Mouse (Mus musculus): Measurements from ENCODE around the gene Pafah1b2. TPM values are rescaled to one million over a fixed set of nuclear protein-coding genes. Genes with fewer than 3 reads are reported as not detected.

Gene Pafah1b2
- total RNA-seq, 2 experiments from 2014 or later: 212 to 221 TPM

DNA sequence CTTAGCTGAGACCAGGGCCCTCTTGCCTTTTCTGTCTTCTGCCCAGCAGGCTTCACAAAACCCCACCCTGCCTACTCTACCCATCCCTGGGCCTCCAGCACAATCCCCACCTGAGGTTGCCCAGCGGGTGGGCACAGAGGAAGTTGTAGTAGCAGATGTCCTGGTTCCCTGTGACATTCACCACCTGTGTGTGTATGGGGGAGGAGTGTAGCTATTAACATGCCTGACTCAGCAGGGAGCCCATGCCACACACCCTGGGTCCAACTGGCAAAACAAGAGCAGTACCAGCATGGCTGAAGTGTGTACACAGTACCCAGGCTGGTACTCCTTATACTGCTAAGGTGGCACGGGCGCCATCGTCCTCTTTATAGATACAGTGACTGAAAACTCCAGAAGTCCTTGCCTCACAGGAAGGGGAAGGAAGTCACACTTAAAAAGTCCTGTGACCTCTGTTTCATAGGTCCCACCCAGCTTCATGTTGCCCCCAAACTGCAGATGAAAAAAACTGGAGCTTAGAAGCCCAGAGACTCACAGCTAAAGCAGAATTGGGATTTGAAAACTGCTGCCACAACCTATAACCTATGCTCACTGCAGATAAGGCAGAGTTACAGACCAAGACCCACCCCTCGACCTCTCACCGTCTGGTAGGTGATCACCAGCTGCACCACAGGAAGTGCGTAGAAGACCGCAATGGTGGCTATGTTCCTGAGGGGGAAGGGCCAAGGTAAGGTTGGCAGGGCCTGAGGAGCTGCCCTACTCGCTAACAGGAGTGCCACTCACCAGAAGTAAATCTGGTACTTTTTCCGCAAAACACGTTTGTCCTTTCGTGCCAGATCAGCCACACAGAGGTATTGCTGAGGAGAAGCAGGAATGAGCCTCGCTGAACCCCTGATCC is 67.7 kb downstream of the Pafah1b2 start:
- DNase-seq (ENCODE audit: extremely low spot score in 1 of 2, low spot score in 1 of 2): no peak

DNA sequence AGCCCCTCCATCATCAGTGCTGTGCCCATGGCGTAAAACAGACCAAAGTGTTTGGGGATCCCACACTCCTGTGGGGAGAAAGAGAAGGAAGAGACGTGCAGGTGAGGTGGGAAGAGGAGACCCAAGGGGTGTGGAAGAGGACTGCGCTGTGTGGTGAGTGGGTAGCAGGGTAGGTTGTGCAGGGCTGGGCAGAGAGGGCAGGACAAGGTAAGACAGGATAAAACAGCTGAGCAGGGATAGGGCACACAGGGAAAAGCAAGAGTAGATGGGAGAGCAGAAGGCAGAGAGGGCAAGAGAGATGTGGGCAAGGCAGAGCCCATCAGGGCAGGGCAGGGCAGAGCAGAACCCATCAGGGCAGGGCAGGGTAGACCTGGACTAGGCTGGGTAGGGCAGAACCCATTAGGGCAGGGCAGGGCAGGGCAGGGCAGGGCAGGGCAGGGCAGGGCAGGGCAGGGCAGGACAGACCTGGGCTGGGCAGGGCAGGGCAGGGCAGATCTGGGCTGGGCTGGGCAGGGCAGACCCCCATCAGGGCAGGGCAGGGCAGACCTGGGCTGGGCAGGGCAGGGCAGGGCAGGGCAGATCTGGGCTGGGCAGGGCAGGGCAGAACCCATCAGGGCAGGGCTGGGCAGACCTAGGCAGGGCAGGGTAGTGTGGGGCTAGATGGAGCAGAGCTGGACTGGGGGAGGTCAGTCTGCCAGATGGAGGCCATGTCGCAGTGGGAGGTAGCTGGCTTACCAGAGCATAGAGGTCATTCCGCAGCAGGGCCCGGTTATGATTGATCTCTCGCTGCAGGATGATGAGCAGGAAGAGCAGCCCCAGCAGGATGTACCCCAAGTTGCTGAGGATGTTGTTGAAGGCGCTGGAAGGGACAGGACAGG is 68.6 kb downstream of the Pafah1b2 start:
- DNase-seq (ENCODE audit: extremely low spot score in 1 of 2, low spot score in 1 of 2): no peak

DNA sequence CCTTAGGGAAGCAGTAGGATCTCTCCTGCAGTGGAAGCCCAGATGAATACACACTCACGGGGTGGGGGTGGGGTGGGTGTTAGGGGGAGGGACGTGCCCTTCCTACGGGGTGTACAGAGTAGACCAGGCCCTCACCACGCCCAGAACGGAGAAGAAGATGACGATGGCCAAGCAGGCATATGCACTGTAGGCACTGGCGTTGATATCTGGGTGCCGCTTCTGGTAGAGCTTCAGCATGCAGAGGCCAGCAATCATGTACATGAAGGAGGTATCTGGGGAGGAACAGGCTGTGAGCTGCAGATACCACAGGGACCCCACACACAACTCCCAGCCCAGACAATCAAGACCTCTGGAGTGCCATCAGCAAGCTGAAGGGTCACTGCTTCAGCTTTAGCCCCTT is 69.6 kb downstream of the Pafah1b2 start:
- DNase-seq (ENCODE audit: extremely low spot score in 1 of 2, low spot score in 1 of 2): no peak

DNA sequence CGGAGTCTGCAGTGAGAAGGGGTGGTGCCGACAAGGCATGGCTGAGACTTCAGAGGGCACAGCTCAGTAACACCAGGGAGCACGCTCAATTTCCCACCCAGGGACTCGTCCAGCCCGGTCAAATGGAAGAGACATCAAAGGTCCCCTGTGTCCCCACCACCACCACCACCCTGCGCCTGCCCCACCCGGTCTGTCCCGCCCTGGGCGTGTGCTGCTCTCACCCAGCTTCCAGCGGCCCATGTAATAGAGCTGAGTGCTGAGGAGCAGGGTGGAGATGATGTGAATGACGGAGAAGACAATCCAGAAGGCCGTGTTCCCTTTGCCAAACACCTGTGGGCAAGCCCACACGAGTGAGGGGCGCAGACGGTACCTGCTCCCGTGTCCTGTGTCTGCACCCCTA is 70.0 kb downstream of the Pafah1b2 start:
- DNase-seq (ENCODE audit: extremely low spot score in 1 of 2, low spot score in 1 of 2): no peak

DNA sequence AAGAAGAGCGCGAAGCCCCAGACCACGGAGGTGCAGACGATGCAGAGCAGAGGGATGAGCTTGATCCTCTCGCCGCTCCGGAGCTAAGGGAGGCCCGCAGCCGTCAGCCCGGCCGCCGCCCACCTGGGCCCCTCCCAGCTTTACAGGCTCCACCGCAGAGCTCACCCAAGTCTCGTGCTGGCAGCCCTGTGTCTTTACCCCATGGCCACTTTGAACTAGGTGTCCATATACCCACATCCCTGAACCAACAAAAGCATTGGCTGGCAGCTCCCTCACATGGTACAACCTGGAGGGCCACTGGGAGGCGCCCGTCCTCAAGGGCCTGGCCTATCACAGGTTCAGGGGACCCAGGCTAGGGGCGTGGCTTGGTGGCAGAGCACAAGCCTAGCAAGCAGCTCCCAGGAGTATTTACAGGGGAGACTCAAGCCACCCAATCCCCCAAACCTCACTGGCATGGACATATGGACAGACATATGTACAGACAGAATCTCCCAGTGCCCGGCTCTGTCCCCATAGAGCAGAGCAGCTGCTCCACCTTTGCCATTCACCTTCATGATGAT is 71.1 kb downstream of the Pafah1b2 start:
- no peak for DNase-seq (ENCODE audit: extremely low spot score in 1 of 2, low spot score in 1 of 2)

DNA sequence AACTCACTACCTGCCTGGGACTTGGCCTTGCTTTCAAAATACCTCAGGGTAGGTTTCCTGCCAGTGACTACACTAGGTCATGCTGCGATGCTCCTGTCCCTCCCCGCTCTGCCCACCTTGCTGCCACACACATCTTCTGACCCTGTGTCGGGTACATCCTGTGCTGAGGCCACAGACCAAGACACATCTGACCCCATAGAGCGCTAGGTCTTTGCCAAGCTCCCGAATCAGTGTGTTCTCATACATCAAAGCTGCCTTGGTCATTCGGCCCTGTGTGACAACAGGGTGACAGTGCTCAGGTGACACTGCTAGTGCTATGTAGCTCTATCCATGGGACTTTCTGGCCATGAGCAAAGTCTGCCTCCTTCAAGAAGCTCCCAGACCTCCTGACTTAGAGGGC is 72.7 kb downstream of the Pafah1b2 start:
- DNase-seq (ENCODE audit: extremely low spot score in 1 of 2, low spot score in 1 of 2): no peak

DNA sequence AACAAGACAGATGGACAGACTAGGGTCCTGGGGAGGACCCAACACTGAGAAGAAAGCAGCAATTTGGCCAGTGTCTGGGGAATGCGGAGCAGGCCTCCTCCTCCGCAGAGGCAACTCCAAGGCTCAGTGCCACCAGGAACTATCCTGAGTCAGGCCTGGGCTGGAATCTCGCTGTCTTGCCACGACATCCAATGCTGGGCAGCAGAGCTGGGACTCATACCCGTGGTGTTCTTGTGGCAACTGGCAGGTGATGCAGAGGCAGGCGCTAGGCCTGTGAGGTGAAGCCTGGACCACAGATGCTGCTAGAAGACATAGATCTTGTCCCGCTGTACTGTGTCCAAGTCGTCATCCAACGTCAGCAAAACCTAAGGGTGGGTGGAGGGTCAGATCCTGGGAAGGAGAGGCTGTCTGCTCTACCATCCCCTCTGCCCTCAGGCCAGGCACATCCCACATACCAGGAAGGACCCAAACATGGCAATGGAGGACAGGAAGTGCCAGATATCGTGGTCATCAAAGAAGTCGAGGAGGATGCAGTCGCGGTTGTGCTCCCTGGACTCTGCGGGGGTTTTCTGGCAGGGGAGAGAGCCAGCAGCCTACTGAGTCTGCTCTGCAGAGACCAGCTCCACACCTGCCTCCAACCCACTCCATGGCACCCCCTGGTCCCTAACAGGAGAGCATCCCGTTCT is 73.4 kb downstream of the Pafah1b2 start:
- DNase-seq (ENCODE audit: extremely low spot score in 1 of 2, low spot score in 1 of 2): no peak

DNA sequence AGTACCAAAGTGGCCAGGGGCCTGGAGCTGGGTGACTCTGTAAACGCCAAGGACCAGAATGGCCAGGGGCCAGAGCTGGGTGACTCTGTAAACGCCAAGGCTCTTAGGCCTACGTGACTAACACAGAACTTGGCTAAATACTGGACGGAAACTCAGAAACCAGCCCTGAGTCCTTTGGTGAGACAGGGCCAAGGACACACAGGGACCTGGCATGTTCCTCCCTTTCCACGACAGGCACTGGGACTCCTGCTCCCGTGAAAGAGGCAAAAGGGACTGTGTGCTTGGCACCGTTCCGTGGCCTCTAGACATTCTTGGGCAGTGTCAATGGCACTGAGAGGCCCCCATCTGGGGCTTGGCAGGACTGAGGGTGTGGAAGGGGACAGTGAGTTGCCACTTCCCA is 74.4 kb downstream of the Pafah1b2 start:
- no peak for DNase-seq (ENCODE audit: extremely low spot score in 1 of 2, low spot score in 1 of 2)

DNA sequence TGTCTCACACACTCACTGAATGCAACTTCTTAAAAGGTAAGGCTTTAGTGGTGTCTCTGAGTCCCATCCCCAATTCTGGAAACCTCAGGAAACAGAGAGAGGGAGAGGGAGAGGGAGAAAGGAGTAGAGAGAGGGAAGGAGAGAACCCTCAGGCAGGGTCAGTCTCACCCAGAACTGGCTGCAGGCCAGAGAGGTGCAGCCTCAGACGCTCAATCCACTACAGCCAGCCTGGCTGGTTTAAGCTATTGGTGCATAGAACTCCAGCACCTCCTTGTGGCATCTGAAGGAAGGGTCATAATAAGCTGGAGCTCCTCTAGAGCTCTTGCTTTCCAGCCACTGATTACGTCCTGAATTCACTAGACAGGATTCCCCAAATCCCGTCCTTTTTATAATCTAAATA is 75.6 kb downstream of the Pafah1b2 start:
- peak in 1 of 2 experiments; percentile 47 for DNase-seq (ENCODE audit: extremely low spot score in 1 of 2, low spot score in 1 of 2)

DNA sequence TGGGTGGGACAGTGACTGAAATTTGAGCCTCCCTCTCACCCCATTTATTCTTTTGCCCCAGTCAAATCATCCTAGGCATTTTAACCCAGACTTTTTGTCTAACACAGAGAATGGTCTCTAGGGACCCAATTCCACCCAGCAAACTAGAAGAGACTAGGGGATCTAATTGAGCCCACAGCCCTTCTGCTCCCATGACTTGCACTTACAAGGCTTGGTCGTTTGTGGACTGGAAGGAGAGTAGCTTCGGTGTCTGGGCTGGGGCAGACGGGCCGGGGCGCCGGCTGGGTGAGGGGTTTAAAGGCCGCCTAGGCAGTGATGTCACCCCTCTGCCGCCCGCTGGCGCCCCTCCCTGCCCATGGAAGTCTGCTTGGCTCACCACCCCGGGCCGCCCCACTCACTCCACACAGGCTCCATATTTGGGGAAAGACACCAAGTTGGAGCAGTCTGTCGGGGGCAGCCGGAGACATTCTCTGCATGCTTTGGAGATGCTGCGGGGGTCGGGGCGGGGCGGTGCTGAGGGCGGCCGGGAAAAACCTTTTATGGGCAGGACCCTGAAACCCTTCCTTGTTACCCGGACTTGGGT is 76.8 kb downstream of the Pafah1b2 start, which contains the start of gene Tagln:
Gene Tagln, minus strand, starts transcription at position 431 of the 583 bp plus-strand sequence.
- DNase-seq (ENCODE audit: extremely low spot score in 1 of 2, low spot score in 1 of 2): no peak

DNA sequence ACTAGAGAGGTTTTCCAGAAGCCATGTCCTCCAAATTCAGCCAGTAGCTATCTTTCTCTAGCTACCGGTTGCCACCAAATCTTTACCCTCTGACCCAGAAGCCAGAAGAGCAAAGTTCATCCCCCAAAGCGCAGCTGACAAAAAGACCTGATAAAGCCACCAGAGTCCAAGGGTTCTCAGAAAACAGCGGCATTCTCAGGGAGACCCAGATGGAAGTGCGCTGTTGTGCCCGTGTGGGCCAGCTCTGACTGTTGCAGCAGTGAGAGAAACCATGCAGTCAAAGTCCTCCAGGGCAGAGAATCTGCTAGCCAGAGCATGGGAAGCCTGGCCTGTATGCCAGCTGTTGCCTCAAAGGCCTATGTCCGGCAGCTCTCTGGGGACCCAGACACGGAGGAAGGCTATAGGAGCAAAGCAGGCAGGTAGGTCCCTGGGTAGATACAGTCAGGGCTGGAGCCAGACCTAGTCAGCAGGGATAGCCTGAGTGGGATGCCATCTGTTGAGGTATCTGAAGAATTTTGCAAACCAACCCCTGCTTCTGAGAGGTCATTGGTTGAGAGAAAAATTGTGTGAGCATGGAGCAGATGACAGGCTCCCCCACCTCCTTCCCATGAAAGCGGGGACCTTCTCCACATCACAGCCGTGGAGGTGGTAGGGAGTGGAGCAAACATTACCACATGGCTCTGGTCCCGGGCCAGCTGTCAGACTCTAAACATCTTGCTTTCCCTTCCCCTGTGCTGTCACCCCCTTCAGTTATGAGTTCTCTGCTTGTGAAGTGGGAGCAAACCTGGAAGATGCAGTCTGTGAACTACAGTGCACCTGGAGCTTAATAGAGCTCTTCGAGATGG is 79.7 kb downstream of the Pafah1b2 start:
- peak in 1 of 2 experiments; percentile 48 for DNase-seq (ENCODE audit: extremely low spot score in 1 of 2, low spot score in 1 of 2)

DNA sequence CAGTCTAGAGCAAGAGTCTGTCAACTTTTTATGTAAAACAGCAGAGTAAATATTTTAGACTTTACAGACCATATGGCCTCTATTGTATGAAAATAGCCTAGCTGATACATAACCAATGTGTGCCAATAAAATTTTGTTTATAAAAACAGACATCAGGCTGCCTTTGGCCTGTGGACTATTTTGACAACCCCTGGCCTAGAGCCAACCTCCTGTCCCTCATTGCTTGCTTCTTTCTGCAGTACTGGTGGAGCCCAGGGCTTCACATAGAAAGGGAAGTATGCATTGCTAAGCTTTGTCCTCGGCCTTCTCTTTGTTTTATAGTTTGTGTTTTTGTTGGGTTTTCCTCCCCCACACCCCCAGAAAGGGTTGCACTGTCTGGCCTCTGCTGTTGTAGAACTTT is 80.5 kb downstream of the Pafah1b2 start:
- no peak for DNase-seq (ENCODE audit: extremely low spot score in 1 of 2, low spot score in 1 of 2)

DNA sequence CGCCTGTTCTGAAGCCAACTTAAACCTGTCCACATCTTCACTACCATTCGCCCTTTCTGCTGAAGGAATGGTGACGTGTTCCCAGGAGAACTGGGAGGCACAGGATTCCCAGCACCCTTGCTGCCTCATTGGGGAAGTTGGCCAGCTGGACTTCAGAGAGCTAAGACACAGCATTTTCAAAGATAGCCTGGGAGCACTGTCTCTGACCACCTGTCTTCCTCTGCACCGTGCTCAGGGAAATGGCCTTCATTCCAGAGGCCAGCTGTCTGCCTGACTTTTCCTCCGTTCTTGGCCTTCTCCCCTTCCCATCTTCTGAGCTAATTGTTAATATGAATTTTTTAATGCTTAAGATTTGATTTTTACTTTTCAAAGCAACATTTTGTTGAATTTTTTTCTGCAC is 83.2 kb downstream of the Pafah1b2 start:
- DNase-seq (ENCODE audit: extremely low spot score in 1 of 2, low spot score in 1 of 2): no peak

DNA sequence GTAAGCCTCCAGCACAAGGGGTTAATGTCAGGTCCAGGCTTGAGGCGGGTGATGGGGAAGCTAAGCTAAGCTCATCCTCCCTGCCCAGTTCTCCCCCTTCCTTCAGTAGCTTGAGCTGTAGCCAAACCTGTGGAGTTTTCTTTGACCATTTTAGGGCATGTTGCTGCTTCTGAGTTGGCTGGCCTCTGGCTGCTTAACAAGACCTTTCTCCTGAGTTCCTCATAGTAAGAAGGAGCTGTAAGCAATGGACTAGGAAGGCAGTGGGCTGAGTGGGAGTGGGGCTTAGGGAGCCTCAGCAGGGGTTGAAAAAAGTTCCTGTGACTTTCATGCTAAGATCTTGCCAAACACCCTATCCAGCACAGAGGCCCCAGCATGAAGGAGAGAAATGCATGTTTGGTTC is 92.6 kb downstream of the Pafah1b2 start:
- no peak for DNase-seq (ENCODE audit: extremely low spot score in 1 of 2, low spot score in 1 of 2)

DNA sequence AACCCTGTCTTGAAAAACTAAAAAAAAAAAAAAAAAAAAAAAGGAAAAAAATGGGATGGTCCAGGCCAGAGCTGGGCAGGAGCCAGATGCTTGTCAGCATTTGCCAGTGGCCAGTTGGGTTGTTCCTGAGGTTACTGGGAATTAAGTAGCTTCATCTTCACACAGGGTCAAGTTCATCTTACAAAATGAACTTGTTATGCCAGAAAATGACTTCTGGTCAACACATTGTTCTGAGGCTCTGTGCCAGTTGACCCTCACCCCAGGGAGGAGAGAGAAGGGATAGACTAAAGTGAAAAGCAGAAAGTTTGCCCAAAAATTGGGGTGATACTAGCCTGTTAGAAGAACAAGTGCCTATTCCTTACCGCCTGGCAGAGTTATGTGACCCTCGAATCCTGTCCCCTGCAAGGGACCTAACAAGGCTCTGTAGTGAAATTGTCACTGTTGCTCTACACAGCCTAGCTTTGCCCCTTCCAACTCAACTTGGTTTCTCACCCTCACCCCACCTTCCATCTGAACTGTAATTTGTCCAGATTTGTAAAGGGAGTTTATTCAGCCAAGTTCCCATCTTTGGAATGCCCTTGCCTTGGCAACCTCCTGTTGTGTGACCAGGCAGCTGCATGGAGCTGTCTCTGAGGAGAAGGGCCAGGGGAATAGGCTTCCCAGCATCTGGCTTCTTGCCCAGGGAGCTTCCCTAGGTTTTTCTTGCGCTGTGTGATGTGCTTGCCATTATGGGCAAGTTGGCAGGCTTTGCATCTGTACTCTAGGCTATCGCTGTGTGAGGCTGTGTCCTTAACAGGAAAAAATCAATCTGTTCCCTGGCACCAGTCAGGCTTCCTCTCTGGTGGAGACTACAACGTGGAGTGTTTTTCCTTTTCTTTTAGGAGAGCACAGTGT is 95.2 kb downstream of the Pafah1b2 start:
- peak in 1 of 2 experiments; percentile 43 for DNase-seq (ENCODE audit: extremely low spot score in 1 of 2, low spot score in 1 of 2)

DNA sequence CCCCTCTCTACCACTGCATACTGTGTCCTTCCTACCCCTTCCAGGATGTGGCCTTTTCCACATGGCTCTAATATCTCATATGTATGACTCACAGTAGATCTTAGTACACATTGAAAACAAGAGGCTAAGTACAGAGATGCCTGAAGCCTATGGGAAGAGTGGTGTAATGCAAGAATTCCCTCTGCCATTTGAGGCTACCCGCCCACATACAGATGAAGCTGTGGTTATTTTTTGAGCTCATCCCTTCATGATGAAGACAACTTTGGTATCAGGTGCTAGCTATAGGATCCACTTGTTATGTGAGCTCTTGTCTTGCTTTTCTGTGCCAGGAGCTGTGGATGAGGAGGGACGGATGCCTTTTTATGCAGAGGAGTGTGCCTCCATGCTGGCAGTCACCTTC is 96.8 kb downstream of the Pafah1b2 start:
- no peak for DNase-seq (ENCODE audit: extremely low spot score in 1 of 2, low spot score in 1 of 2)
